Mouse (Mus musculus) cerebellum, adult 11 months (tissue): Measurements from ENCODE around the gene Bag6.
"Not testable (repeated sequence)": the region's sequence is repeated elsewhere in the genome, so short reads cannot be mapped to it uniquely, and the experiment has no call there.

ENCODE experiments used
- DNase-seq: peaks from one replicate; pipeline ENCODE4 v3.0.0; 2022

Bag6 gene

GRCm38 (mm10) chr17:35115046-35116019, 19.6 kb upstream of the Bag6 start, which contains the start of gene Ly6g5b:
TSS of gene Ly6g5b (minus strand) at chr17:35115428.
- peak; percentile 29 for DNase-seq

GRCm38 (mm10) chr17:35120745-35121142, 14.2 kb upstream of the Bag6 start:
- no peak for DNase-seq

DNA sequence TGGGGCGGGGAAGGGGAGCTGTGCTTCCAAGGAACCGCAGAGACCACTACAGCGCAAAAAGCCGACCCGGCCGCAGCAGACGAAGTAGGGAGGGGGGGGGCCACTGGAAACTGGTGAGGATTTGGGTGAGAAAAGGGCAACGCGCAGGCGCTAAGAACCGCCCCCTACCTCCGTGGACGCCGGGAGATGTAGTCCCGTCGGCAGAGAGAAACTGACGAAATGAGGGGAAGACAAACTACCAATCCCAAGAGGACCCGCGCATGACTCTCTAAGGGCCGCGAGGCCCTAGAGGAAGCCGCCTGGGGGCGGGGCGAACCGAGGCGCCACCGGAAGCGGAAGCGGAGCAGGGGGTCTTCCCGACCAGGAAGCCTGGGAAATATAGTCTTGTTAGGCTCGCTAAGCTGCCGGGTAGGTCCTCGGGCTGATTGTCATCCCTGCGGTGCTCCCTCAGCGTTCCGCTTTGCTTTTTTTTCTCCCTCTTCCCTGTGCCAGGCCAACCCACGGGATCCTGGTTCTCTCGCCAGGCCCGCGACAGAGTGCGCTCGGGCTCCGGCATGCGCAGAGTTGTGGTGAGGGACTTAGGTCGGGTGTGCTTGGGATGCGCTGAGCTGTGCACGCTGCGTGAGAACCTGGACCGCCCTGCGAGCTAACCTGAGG, 13.7 kb upstream of the Bag6 start, which contains the start of gene Gpank1:
Gene Gpank1, plus strand, starts transcription at position 313 of the 657 bp plus-strand sequence.
- peak; percentile 97 for DNase-seq

DNA sequence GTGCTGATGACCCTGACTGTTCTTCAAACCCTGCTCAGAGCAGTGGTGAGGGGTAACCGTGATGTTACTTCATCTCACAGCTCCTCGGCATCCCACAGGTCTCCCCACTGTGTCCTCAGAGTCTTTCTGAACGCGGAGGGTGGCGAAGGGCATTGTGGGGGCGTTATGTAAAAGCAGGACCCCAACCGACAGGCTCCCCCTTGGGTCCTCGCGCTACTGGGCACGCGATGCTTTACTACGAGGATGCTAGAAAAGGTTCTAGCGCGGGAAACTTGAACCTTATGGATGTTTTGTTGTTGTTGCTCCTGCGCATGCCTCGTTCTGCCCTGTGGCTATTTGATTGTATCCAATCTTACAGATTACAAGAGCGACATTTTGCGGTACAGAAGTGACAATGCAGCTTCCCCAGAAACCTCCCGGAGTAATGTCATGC, 13.1 kb upstream of the Bag6 start, which contains the start of gene Csnk2b:
Gene Csnk2b, minus strand, starts transcription at position 183 of the 433 bp plus-strand sequence.
- DNase-seq = peak; percentile 69

- not testable (repeated sequence) for DNase-seq
These were observed 11.7 kb upstream of the Bag6 start for GRCm38 (mm10) chr17:35123287-35123686.

- not testable (repeated sequence) for DNase-seq
These were observed 10.6 kb upstream of the Bag6 start for GRCm38 (mm10) chr17:35124261-35124896.

GRCm38 (mm10) chr17:35125081-35125480, 9.9 kb upstream of the Bag6 start:
- DNase-seq = no peak

DNA sequence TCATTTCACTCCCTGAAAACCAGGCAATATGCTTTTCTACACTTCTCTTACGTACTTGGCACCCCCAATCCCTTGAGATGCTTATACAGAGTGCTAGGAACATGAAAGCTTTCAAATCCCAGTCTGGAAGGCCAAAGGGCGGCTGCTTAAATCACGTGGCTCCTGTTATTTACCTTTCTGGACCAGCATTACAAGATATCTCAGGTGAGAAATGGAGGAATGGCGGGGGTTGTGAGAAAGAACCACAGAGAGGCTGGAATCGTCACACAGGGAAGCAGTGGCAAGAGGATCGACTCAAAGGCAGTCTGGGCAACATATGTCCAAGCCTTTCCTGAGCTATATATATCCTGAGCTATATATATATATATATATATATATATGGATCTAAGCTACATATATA, 9.4 kb upstream of the Bag6 start:
- DNase-seq = no peak

DNA sequence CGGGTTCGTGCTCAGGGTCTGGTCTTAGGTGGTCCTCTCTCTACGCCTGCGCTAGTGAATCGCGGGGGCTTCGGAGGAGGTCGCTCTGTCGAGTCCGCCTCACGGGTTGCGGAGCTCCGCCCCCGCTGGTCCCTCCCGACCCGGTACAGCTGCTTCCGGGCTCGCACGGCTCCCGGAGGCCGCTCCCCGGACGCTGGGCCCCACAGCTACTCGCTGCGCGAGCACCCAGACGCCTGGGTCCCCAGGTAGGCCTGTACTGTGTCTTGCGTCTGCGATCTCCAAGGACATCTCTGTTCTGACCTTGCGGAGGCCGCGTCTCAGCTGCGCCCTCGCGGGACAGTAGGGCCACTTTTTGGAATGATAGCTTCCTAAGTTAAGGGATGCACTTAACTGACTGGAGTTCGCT, 8.8 kb upstream of the Bag6 start, which contains the start of gene D17H6S53E:
Gene D17H6S53E, plus strand, starts transcription at position 168 of the 406 bp plus-strand sequence.
- DNase-seq = peak; percentile 61

GRCm38 (mm10) chr17:35127017-35127416, 8.0 kb upstream of the Bag6 start:
- DNase-seq = no peak

GRCm38 (mm10) chr17:35128996-35129395, 6.0 kb upstream of the Bag6 start:
- DNase-seq = no peak

GRCm38 (mm10) chr17:35131038-35131437, 3.9 kb upstream of the Bag6 start:
- no peak for DNase-seq

DNA sequence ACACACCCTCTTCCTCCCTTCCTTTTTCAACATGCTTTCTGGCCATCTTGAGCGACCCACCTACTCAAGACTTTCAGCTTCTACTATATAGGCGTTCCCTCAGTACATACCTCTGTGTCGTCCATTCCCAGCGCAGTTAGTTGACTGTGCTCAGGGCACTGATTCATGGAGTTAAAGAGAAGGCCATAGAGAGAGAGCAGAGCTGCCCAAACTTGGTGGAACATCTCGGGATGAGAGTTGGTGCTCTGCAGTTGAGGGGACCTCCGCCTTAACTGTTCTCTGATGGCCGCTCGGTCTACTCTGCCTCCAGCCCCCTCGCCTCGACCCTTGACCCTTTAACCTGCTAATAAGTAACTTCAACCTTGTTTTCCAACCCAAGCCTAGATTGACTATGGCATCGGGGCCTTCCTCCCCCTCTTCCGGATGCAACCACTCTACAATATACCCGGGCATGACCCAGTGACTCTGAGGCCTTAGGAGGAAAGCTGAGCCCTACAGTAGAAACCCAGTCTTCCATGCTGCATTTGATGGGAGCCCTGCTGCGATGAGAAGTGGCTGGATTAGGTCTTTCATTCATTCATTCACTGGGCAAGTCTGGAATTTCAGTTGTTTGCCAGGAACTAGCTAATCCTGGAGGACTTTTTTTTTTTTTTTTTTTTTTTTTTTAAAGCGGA, 3.3 kb upstream of the Bag6 start, which contains the start of gene Apom:
Gene Apom, minus strand, starts transcription at position 551 of the 674 bp plus-strand sequence.
- no peak for DNase-seq

DNA sequence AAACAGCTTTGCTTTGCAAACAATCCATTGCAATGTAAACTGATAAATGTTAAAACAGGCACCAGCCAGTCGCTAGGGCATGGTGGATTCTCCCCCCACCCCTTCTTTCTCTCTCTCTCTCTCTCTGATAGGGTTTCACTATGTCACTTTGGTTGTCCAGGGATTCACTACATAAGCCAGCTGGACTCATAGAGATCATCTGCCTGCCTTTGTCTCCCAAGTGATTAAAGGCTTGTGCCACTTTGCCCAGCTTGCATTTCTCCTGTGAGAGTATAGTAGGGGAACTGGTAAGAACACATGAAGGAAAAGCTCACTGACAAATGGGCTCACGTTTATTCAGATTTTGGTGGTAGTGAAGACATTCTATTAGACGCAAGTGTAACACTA, 2.8 kb upstream of the Bag6 start:
- no peak for DNase-seq

GRCm38 (mm10) chr17:35133517-35133916, 1.5 kb upstream of the Bag6 start:
- DNase-seq = no peak

DNA sequence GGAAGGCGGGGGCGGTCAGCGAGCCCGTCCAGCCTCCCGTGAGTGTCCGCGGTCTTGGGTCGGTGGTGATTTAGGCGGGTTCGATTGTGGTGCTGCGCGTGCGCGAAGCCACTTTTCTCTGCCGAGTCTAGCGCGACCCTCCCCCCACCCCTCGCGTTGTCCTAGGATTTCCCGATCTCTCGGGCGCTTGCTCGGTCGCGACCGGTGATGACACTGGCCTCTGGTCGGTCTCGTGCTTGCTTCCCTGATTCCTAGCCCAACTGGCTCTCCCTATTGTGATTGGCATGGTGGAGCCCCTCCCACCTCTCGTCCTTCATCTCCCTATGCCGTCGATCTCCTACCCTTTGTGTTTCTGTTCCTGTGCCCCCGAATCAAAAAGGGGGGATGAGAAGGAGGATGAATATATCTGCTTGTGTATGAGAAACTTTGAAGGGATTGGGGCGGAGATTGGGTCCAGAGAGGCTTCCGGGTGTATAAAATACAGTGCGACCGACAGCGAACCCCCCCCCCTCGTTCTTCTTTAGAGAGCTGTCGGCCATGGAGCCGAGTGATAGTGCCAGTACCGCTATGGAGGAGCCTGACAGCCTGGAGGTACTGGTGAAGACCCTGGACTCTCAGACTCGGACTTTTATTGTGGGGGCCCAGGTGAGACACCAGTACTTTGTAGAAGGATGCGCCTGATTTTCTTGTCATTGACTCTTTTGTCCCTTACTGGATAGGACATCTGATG, 778 bp downstream of the Bag6 start:
- no peak for DNase-seq

- no peak for DNase-seq
These were observed 4.3 kb downstream of the Bag6 start for GRCm38 (mm10) chr17:35139269-35139668.

- DNase-seq = no peak
These were observed 5.6 kb downstream of the Bag6 start for GRCm38 (mm10) chr17:35140490-35140996.

DNA sequence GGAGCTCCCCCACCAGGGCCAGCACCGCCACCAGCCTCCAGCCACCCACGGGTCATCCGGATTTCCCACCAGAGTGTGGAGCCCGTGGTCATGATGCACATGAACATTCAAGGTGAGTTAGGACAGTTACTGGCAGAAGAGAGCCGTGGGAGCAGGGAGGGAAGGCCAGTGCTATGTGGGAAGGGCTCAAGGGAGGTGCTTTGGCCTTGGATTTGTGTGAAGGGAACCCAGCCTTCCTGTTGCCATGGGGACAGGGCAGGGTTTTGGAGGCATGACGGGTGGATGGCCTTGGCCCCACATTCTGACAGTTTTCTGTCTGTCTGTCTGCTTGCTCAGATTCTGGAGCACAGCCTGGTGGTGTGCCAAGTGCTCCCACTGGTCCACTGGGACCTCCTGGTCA, 7.0 kb downstream of the Bag6 start:
- no peak for DNase-seq

DNA sequence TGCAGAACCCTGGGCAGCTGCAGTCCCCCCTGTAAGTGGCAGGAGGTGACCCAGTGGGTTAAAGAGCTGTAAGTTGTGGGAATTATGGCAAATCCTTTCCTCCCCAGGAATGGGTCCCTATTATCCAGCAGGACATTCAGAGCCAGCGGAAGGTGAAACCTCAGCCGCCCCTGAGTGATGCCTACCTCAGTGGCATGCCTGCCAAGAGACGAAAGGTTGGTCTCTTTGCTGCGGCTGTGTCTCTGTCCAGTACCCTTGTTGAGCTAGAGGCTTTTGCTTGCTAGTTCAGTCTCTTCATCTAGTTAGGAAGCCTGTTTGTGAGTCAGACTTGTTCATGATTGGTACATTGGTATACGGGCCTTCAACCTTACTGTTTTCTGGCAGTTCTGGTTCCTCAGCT, 11.2 kb downstream of the Bag6 start:
- no peak for DNase-seq

DNA sequence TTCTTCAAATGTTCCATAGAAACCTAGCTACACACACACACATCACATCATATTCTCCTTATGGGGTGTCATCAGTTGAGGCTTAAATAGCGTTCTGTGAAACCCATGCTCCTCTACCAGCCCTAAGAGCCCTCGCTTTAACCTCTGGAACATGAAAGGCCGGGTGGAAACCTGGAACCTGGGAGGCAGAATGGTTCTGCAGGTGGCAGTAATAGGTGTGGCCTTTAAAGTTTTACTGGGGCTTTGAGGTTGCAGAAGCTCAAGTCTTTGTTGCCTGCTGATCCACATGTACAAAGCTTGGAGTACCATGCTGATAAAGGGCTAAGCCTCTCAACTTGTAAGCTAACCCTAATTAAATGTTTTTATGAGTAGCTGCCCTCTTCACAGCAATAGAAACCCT, 12.4 kb downstream of the Bag6 start:
- no peak for DNase-seq
